Mouse (Mus musculus) cerebellum, adult 2 months (tissue): Measurements from ENCODE around the gene Acpp. TPM values are rescaled to one million over a fixed set of nuclear protein-coding genes. Genes with fewer than 3 reads are reported as not detected.

Experiments used
- DNase-seq, 2 experiments: peaks; one replicate each; pipeline ENCODE4 v3.0.0; 2021
- H3K27ac ChIP-seq: fragments of 200-500 bp; 2 replicates; pipeline ENCODE4 v1.5.1; 2012; ENCODE audit warnings: low read length, control low read depth, inconsistent platforms; ENCODE audit not compliant: insufficient read depth
- H3K27me3 ChIP-seq: fragments of 200-500 bp; 2 replicates; pipeline ENCODE4 v1.6.1; 2012; ENCODE audit warnings: inconsistent platforms, mild to moderate bottlenecking, low read length, moderate library complexity; ENCODE audit not compliant: control insufficient read depth, insufficient read depth
- H3K4me1 ChIP-seq: fragments of 200-500 bp; 2 replicates; pipeline ENCODE4 v1.6.1; 2011; ENCODE audit warnings: low read length; ENCODE audit not compliant: control insufficient read depth, insufficient read depth
- H3K4me3 ChIP-seq: fragments of 200-500 bp; replicated peaks from 2 replicates; pipeline ENCODE3; 2011; ENCODE audit warnings: mild to moderate bottlenecking, low read depth, low read length, control low read depth; ENCODE audit not compliant: insufficient read depth
- CTCF ChIP-seq: fragments of 200-500 bp; IDR thresholded peaks from 2 replicates; pipeline ENCODE4 v1.5.1; 2011; ENCODE audit warnings: low read depth, mild to moderate bottlenecking, control low read depth, low read length, moderate library complexity, borderline replicate concordance; ENCODE audit not compliant: insufficient read depth
- POLR2A ChIP-seq: fragments of 200-500 bp; IDR thresholded peaks from 2 replicates; pipeline ENCODE4 v1.6.1; 2011; ENCODE audit warnings: low read length, control low read depth, borderline replicate concordance; ENCODE audit not compliant: insufficient read depth
- WGBS: fragments of 180-500 bp; shearing (Covaris S2); methylation state at CpG from one replicate; pipeline ENCODE4 v1.1.7; 2018; 5-methylcytosine and 5-hydroxymethylcytosine counted together
- polyA plus RNA-seq: library from polyadenylated mRNA; depleted of rRNA; stranded (reverse); fragments of >200 nt; gene quantifications from 2 replicates; pipeline ENCODE4 v1.2.3, GENCODE M21; 2012

Acpp gene
- polyA plus RNA-seq, 1 experiment = 0.13 TPM

GRCm38 (mm10) chr9:104272057-104272456, 65.5 kb downstream of the Acpp start:
- no peak for DNase-seq
- H3K27me3 ChIP-seq = no peaks in the 10 kb centered on the region
- H3K4me3 ChIP-seq = no peak overlapping the region
- no peak overlapping the region for H3K27ac ChIP-seq
- WGBS = 80% methylated on average over 4 of the region's 4 CpGs
- TF ChIP-seq CTCF = no peak
- no peak for TF ChIP-seq POLR2A
- no peaks in the 10 kb centered on the region for H3K4me1 ChIP-seq

- WGBS = 70% methylated on average over 4 of the region's 4 CpGs
- no peaks in the 10 kb centered on the region for H3K27me3 ChIP-seq
- H3K4me3 ChIP-seq = no peak overlapping the region
- H3K4me1 ChIP-seq = no peaks in the 10 kb centered on the region
- DNase-seq = no peak
- no peak for TF ChIP-seq CTCF
- no peak for TF ChIP-seq POLR2A
- no peak overlapping the region for H3K27ac ChIP-seq
Observed at GRCm38 (mm10) chr9:104271642-104272041, 65.9 kb downstream of the Acpp start.

GRCm38 (mm10) chr9:104269944-104270343, 67.6 kb downstream of the Acpp start:
- WGBS = 72% methylated on average over 3 of the region's 3 CpGs

GRCm38 (mm10) chr9:104269349-104269871, 68.1 kb downstream of the Acpp start:
- WGBS = 23% methylated on average over 10 of the region's 10 CpGs
- H3K27ac ChIP-seq = no peak overlapping the region
- no peak overlapping the region for H3K4me3 ChIP-seq
- TF ChIP-seq POLR2A (no peak), CTCF (no peak)
- H3K27me3 ChIP-seq = no peaks in the 10 kb centered on the region
- H3K4me1 ChIP-seq = no peaks in the 10 kb centered on the region
- no peak for DNase-seq

More at GRCm38 (mm10) chr9:104269944-104270343, 67.6 kb downstream of the Acpp start:
- no peak for TF ChIP-seq CTCF
- no peak for TF ChIP-seq POLR2A
- no peaks in the 10 kb centered on the region for H3K4me1 ChIP-seq
- no peaks in the 10 kb centered on the region for H3K27me3 ChIP-seq
- no peak overlapping the region for H3K27ac ChIP-seq
- H3K4me3 ChIP-seq = no peak overlapping the region
- DNase-seq = no peak

GRCm38 (mm10) chr9:104264567-104264966, 73.0 kb downstream of the Acpp start:
- Histone ChIP-seq H3K4me1 (peaks cover 5% of the 10 kb centered on the region; the same call in 1 of the 2 replicates), H3K4me3 (no peak overlapping the region), H3K27me3 (no peaks in the 10 kb centered on the region), H3K27ac (no peak overlapping the region)
- TF ChIP-seq POLR2A (no peak), CTCF (no peak)
- no peak for DNase-seq
- 85% methylated on average over 1 of the region's 2 CpGs for WGBS

GRCm38 (mm10) chr9:104262823-104263352, 74.7 kb downstream of the Acpp start, which contains the start of gene Dnajc13:
Gene Dnajc13, minus strand, starts transcription at chr9:104262930.
- no peaks in the 10 kb centered on the region for H3K27me3 ChIP-seq
- H3K4me1 ChIP-seq = peaks cover 5% of the 10 kb centered on the region; the same call in 1 of the 2 replicates
- peak; percentile 96 to 97 for DNase-seq
- WGBS = 1% methylated on average over 58 of the region's 60 CpGs
- TF ChIP-seq POLR2A (peak; percentile 71), CTCF (no peak)
- peak within 1 kb of the TSS; percentile 44; the same call in 1 of the 2 replicates for H3K27ac ChIP-seq
- H3K4me3 ChIP-seq = peak within 1 kb of the TSS; percentile 81

GRCm38 (mm10) chr9:104262016-104262762, 75.4 kb downstream of the Acpp start:
- WGBS = 1% methylated on average over 46 of the region's 46 CpGs
- TF ChIP-seq CTCF (no peak), POLR2A (no peak)
- Histone ChIP-seq H3K4me3 (peak overlapping the region; percentile 81), H3K27ac (peak overlapping the region; percentile 44; the same call in 1 of the 2 replicates), H3K4me1 (peaks cover 5% of the 10 kb centered on the region; the same call in 1 of the 2 replicates), H3K27me3 (no peaks in the 10 kb centered on the region)
- DNase-seq = no peak
